Comparison of ENCODE assay signal across 12 mouse cellular contexts in the genomic region with DNA sequence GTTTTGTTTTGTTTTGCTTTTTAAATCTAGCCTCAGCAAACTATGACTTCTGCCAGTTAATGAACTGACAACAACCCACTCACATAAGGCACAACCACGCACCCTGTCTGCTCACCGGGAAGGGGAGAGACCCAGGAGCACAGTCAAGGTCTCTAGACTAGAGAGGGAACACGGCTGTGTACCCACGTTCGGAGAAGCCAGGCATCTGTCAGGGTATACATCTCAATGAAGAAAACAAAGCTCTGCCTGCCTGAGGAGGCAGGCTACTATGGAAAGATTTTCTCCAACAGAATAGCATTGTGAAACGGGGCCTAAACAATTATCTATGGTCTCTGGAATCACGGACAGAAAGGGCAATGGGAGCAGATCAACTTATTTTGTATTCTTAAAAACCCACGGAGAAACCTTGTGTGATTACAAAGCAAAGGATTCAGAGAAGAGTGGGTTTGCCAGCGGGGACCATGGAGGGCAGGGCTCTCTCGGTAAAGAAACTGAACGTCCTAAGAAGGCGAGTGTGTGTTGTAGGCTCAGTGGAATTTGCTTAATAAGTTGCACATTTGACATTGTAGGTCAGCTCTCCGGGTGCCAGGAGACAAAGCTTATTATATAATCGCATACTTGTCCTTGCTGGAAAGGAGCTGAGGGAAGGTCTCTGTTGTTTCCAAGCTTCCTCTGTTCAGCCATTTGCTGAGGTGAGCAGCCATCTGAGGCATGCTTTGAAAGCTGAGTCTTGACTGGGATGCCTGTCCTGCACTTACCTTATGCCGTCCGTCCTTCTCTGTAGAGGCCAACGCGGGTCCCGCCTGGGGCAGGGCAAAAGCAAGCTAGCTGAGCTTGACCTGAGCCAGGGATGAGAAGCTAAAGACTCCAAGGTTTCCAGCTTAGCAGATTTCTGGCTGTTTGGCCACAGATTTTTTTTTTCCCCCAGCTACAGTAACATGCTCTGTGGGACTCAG. TPM values are rescaled to one million over a fixed set of nuclear protein-coding genes. Genes with fewer than 3 reads are reported as not detected.
A peak's percentile ranks its signal among the peaks of the same experiment; 100 is the strongest.
DNase-seq lines count a peak whose midpoint lies in the region; ATAC-seq and TF ChIP-seq lines count a peak whose summit lies in the region.
"Had no signal": no experiment of that assay in that cellular context is flagged by ENCODE, and none has a peak within 500 bp of the region (broad histone marks: within the 10 kb centered on the region; RNA-seq: fewer than 3 reads in every experiment).

No protein-coding gene starts in this region.

- no peaks in the 10 kb centered on the region for H3K27me3 ChIP-seq in heart, adult 2 months (ENCODE audit: control insufficient read depth, insufficient read depth, low read length)

- TF ChIP-seq POLR2A in heart, adult 2 months (IDR thresholded peaks at IDR 0.05; ENCODE audit: insufficient read depth, low read depth, low read length) = no peak

- H3K9ac ChIP-seq in heart, adult 2 months (ENCODE audit: low read depth, low read length) = no peak overlapping the region
- H3K9ac ChIP-seq: lung, embryonic 14.5 days had no signal

- TF ChIP-seq CTCF in heart, adult 2 months (IDR thresholded peaks at IDR 0.05) = no peak

- peak; percentile 15 to 26 for DNase-seq in heart, postnatal 10 days
- DNase-seq in heart, adult 2 months = no peak
- peak; percentile 20 for DNase-seq in retina, postnatal 1 day
- DNase-seq in retina, embryonic 14.5 days (ENCODE audit: low spot score) = no peak
- DNase-seq in gastrocnemius, postnatal 14 days = peak; percentile 24
- peak; percentile 52 for DNase-seq in testis, postnatal 10 days (ENCODE audit: low spot score)
- DNase-seq: cerebellum, adult 8-10 months; lung, embryonic 14.5 days; right cerebral cortex, adult 18-20 months; thymus, postnatal 14 days had no signal

- intact Hi-C loops in heart, postnatal 10 days (cut with DNase I) = no loop called here
- intact Hi-C loops in heart, adult 2 months (cut with DNase I) = no loop called here
- intact Hi-C loops in gastrocnemius, postnatal 14 days (cut with DNase I; ENCODE audit: low total_unique reads) = no loop called here

- no peak overlapping the region for H3K4me3 ChIP-seq in heart, adult 2 months

- no peaks in the 10 kb centered on the region for H3K79me2 ChIP-seq in heart, adult 2 months (replicated peaks; ENCODE audit: control insufficient read depth, insufficient read depth, low read length)

- no peak for TF ChIP-seq EP300 in heart, adult 2 months (IDR thresholded peaks at IDR 0.05; ENCODE audit: insufficient read depth, low read depth, low read length)

- WGBS in heart, adult 2 months = 72% methylated on average over 19 of the region's 19 CpGs

- H3K4me1 ChIP-seq in heart, adult 2 months (ENCODE audit: control insufficient read depth, insufficient read depth, low read length) = peaks cover 2% of the 10 kb centered on the region

- no peak overlapping the region for H3K27ac ChIP-seq in heart, adult 2 months

- no peaks in the 10 kb centered on the region for H3K36me3 ChIP-seq in heart, adult 2 months (ENCODE audit: control insufficient read depth, insufficient read depth, low read length)

- no peak for ATAC-seq in erythroid progenitor cell, adult 5-6 weeks (replicated peaks; ENCODE audit: low FRiP score, poor library complexity, severe bottlenecking)

RNA-seq across cellular contexts. Expression of gene Fbn1, which starts 51.1 kb away (rescaled TPM):
- total RNA-seq in heart, postnatal 10 days (2021) = 100 to 1,000 TPM; 243 to 249 TPM
- 10 to 100 TPM; 28.8 to 43.9 TPM for total RNA-seq in heart, adult 2 months (2021)
- 15.0 and 27.6 TPM in 2 replicates for polyA plus RNA-seq in heart, adult 2 months (2012; rRNA removed)
- total RNA-seq in gastrocnemius, postnatal 14 days (2021) = 100 to 1,000 TPM; 159 to 223 TPM
- total RNA-seq in erythroid progenitor cell, adult 5-6 weeks (2015; ENCODE audit: low replicate concordance) = under 0.01 TPM in 2 replicates
- total RNA-seq in erythroid progenitor cell, adult 5-6 weeks (2017; ENCODE audit: low replicate concordance) = under 0.01 and 0.83 TPM in 2 replicates

RNA-seq across cellular contexts. Expression of gene Gm9913, which starts 54.0 kb away (rescaled TPM):
- under 1 TPM; 0.47 to 0.48 TPM for total RNA-seq in heart, postnatal 10 days (2021)
- under 1 TPM; 0.21 to 0.23 TPM for total RNA-seq in heart, adult 2 months (2021)
- 0.29 and 0.35 TPM in 2 replicates for polyA plus RNA-seq in heart, adult 2 months (2012; rRNA removed)
- total RNA-seq in gastrocnemius, postnatal 14 days (2021) = under 1 TPM; 0.16 to 0.18 TPM
- total RNA-seq in erythroid progenitor cell, adult 5-6 weeks (2015; ENCODE audit: low replicate concordance) = not detected in 2 replicates
- total RNA-seq in erythroid progenitor cell, adult 5-6 weeks (2017; ENCODE audit: low replicate concordance) = not detected in 2 replicates
- total RNA-seq: hematopoietic stem cell, adult 5-6 weeks had no signal

Comparison
In these comparisons a context has a peak if more than half of its experiments do, and no peak if none do; other contexts are left out.
1. DNase-seq: peak in heart, postnatal 10 days (2 of 2), retina, postnatal 1 day (single experiment), gastrocnemius, postnatal 14 days (single experiment) and testis, postnatal 10 days (single experiment); none in heart, adult 2 months (0 of 2) and retina, embryonic 14.5 days (single experiment).
2. RNA of gene Fbn1, which starts 51.1 kb away (total RNA-seq): 243 to 249 TPM in heart, postnatal 10 days, 159 to 223 TPM in gastrocnemius, postnatal 14 days and 28.8 to 43.9 TPM in heart, adult 2 months; under 0.01 to 0.83 TPM in erythroid progenitor cell, adult 5-6 weeks; every median in the first group is over 10 times any median in the second.